Mouse (Mus musculus) testis, adult 2 months (tissue): ENCODE results near the gene Bfsp2.

ENCODE experiments used
- CTCF ChIP-seq: fragments of 200-500 bp; IDR thresholded peaks from 2 replicates; pipeline ENCODE4 v1.5.1; 2012; ENCODE audit warnings: low read depth, mild to moderate bottlenecking, inconsistent platforms, low read length, moderate library complexity; ENCODE audit not compliant: control insufficient read depth, insufficient read depth, insufficient replicate concordance
- POLR2A ChIP-seq: fragments of 200-500 bp; IDR thresholded peaks from 2 replicates; pipeline ENCODE4 v1.6.1; 2012; ENCODE audit warnings: low read depth, mild to moderate bottlenecking, inconsistent platforms, low read length, moderate library complexity; ENCODE audit not compliant: control insufficient read depth

- TF ChIP-seq POLR2A: no peak
- no peak for TF ChIP-seq CTCF
Observed at GRCm38 (mm10) chr9:103513884-103514283, 33.7 kb upstream of the Bfsp2 start.
